Mouse (Mus musculus): ENCODE results near the gene Ly75. TPM values are rescaled to one million over a fixed set of nuclear protein-coding genes. Genes with fewer than 3 reads are reported as not detected.
A peak's percentile ranks its signal among the peaks of the same experiment; 100 is the strongest.

The Ly75 gene
- polyA plus RNA-seq, 2 experiments, result 1.0 to 1.3 TPM

DNA sequence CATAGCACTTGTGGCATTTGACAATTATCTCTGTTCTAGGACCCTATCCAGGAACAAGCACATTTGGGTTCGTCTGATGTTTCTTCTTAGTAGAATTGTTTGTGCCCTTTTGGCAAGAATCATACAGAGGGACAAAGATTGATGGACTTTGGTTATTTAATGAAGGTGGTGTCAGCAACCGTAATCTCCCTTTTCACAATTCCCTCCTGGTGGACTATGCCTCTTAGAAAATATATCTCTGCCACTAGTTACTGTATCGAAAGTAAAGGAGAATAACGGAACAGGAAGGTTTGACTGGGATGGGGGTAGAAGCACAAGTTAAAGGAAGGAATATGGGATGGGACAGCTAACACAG lies 98.7 kb downstream of the Ly75 start, which contains the start of gene Cd302:
Gene Cd302 (minus strand): TSS at position 22 of the 355 bp plus-strand sequence.
- no peaks in the 10 kb centered on the region for H3K27me3 ChIP-seq (ENCODE audit: control insufficient read depth, insufficient read depth, low read length)
- no peak for ATAC-seq (ENCODE audit: low FRiP score, low read depth)
- H3K4me2 ChIP-seq (replicated peaks; ENCODE audit: low read depth, low read length, severe bottlenecking), result peak within 1 kb of the TSS; percentile 95
- no peak for DNase-seq (ENCODE audit: low spot score)
- TF ChIP-seq POLR2A (IDR thresholded peaks at IDR 0.05; ENCODE audit: borderline replicate concordance, extremely low read depth, insufficient read depth, insufficient read length), result no peak
- H3K36me3 ChIP-seq (ENCODE audit: control insufficient read depth, insufficient read depth, low read length), result no peaks in the 10 kb centered on the region
- H3K9ac ChIP-seq (ENCODE audit: low read depth, low read length, severe bottlenecking), result peak within 1 kb of the TSS; percentile 74
- H3K9me3 ChIP-seq (ENCODE audit: control insufficient read depth, low read length), result no peaks in the 10 kb centered on the region
- 58% methylated on average over 4 of the region's 4 CpGs for WGBS
- peak within 1 kb of the TSS; percentile 50 for H3K4me3 ChIP-seq (replicated peaks; ENCODE audit: low read length)
- H3K27ac ChIP-seq (replicated peaks; ENCODE audit: low read depth, low read length), result no peak within 1 kb of the TSS
- peaks cover 7% of the 10 kb centered on the region for H3K4me1 ChIP-seq (ENCODE audit: control insufficient read depth, insufficient read depth, low read length)

DNA sequence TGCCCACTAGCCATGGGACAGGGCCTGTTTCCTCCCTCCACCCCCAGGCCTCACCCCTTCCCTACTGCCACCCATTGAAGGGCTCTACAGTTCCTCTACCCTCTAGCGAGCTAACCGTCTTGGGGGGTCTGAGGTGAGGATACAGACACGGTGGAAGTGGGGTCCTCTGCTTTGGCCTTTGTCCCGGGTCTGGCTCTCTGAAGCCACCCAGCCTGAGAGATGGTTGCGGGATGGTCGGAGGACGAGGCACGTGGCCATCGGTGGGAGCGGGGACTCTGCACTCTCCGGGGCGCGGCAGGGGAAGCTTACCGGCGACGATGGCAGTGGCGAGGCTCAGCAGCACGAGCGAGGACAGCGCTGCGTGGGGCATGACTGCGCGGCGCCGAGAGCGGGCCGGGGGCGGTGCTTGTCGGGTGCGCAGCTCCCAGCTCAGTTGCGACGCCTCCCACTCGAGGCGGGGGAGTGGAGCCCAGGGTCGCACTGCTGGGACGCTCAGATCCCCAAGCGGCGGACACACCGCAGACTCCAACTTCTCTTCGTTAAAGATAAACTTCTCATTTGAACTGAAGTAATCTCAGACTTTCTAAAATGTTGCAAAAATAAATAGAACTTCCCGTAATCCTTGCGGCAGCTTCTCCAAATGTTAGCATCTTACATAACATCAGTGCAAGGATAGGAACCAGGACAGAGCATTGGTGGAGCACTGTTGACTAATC lies 99.2 kb downstream of the Ly75 start:
- Histone ChIP-seq H3K9ac (ENCODE audit: low read depth, low read length, severe bottlenecking) (peak overlapping the region; percentile 74), H3K4me2 (replicated peaks; ENCODE audit: low read depth, low read length, severe bottlenecking) (peak overlapping the region; percentile 95), H3K4me1 (ENCODE audit: control insufficient read depth, insufficient read depth, low read length) (peaks cover 7% of the 10 kb centered on the region), H3K27me3 (ENCODE audit: control insufficient read depth, insufficient read depth, low read length) (no peaks in the 10 kb centered on the region), H3K27ac (replicated peaks; ENCODE audit: low read depth, low read length) (no peak overlapping the region), H3K36me3 (ENCODE audit: control insufficient read depth, insufficient read depth, low read length) (no peaks in the 10 kb centered on the region), H3K9me3 (ENCODE audit: control insufficient read depth, low read length) (no peaks in the 10 kb centered on the region), H3K4me3 (replicated peaks; ENCODE audit: low read length) (peak overlapping the region; percentile 50)
- under 1% methylated on average over 40 of the region's 42 CpGs for WGBS
- DNase-seq (ENCODE audit: low spot score) (peak; percentile 58), ATAC-seq (ENCODE audit: low FRiP score, low read depth) (peak; percentile 88)
- TF ChIP-seq POLR2A (IDR thresholded peaks at IDR 0.05; ENCODE audit: borderline replicate concordance, extremely low read depth, insufficient read depth, insufficient read length), result no peak

DNA sequence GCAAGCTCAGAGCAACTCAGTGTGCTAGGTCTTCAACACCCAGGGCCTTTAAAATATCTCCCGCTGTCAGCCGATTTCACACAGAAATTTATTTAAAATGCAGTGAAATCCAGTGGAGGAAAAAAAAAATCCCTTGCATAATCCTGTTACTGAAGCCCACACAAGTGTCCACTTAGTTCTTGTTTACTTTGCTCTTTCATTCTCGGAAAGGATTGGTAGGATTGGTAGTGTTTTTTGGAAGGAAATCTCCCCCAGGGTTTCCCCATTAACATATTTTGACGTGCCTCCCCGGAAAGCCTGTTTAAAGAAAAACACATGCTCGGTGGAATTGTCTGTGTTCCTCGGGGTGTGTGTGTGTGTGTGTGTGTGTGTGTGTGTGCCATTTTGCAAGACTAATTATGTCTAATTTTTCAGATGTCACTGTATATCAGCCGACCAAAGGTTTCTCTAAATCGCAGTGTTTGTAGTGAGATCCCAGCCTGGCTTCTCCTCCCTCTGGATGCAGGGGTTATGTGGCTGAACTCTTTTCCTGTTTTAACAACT lies 99.8 kb downstream of the Ly75 start:
- no peaks in the 10 kb centered on the region for H3K27me3 ChIP-seq (ENCODE audit: control insufficient read depth, insufficient read depth, low read length)
- H3K4me3 ChIP-seq (replicated peaks; ENCODE audit: low read length), result peak overlapping the region; percentile 50
- H3K9me3 ChIP-seq (ENCODE audit: control insufficient read depth, low read length), result no peaks in the 10 kb centered on the region
- ATAC-seq (ENCODE audit: low FRiP score, low read depth) (peak; percentile 44; the same call in 1 of the 2 replicates), DNase-seq (ENCODE audit: low spot score) (no peak)
- no peak overlapping the region for H3K27ac ChIP-seq (replicated peaks; ENCODE audit: low read depth, low read length)
- no peaks in the 10 kb centered on the region for H3K36me3 ChIP-seq (ENCODE audit: control insufficient read depth, insufficient read depth, low read length)
- H3K9ac ChIP-seq (ENCODE audit: low read depth, low read length, severe bottlenecking), result peak overlapping the region; percentile 74
- H3K4me2 ChIP-seq (replicated peaks; ENCODE audit: low read depth, low read length, severe bottlenecking), result peak overlapping the region; percentile 95
- WGBS, result 5% methylated on average over 9 of the region's 9 CpGs
- TF ChIP-seq POLR2A (IDR thresholded peaks at IDR 0.05; ENCODE audit: borderline replicate concordance, extremely low read depth, insufficient read depth, insufficient read length), result no peak
- peaks cover 7% of the 10 kb centered on the region for H3K4me1 ChIP-seq (ENCODE audit: control insufficient read depth, insufficient read depth, low read length)

DNA sequence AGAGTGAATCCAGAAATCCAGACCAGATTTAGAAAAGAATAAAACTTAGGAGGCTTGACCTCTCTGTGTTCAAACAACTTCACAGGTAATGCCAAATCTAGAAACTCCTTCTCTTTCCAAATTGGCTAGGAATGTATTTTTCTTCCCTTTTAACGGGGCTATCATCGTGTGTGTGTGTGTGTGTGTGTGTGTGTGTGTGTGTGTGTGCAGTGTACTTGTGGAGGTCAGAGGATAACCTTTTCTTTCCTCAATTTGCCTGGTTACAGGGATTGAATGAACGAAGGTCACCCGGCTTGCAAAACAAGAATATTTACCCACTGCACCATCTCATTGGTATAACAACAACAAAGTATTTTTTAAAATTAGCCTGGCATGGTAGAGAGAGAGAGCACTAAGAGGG lies 100.5 kb downstream of the Ly75 start:
- TF ChIP-seq POLR2A (IDR thresholded peaks at IDR 0.05; ENCODE audit: borderline replicate concordance, extremely low read depth, insufficient read depth, insufficient read length), result no peak
- no peak overlapping the region for H3K9ac ChIP-seq (ENCODE audit: low read depth, low read length, severe bottlenecking)

DNA sequence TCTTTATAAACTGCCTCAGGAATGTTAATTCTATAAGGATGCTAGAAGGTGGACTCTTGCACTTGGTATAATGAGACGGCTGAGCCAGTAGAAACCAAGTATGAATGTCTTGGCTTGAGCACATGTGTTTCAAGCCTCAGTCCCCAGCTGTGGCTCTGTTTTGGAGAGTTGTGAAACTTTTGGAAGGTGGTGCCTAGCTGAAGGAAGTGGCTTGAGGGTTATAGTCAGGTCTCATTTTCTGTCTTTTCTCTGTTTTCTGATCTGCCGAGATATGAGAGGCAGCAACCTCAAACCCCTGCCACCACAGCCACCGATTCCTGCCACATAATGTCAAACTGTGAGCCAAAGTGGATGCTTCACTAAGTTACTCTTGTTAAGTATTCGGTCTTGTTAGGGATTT lies 104.5 kb downstream of the Ly75 start:
- ATAC-seq (ENCODE audit: low FRiP score, low read depth), result no peak
- no peak overlapping the region for H3K4me3 ChIP-seq (replicated peaks; ENCODE audit: low read length)
- 90% methylated on average over 4 of the region's 4 CpGs for WGBS

More for the DNA sequence above, 100.5 kb downstream of the Ly75 start:
- H3K36me3 ChIP-seq (ENCODE audit: control insufficient read depth, insufficient read depth, low read length), result no peaks in the 10 kb centered on the region
- 73% methylated on average over 4 of the region's 4 CpGs for WGBS
- peak overlapping the region; percentile 50; the same call in 1 of the 2 replicates for H3K4me3 ChIP-seq (replicated peaks; ENCODE audit: low read length)
- no peak for ATAC-seq (ENCODE audit: low FRiP score, low read depth)
- H3K9me3 ChIP-seq (ENCODE audit: control insufficient read depth, low read length), result no peaks in the 10 kb centered on the region
- no peak for DNase-seq (ENCODE audit: low spot score)
- H3K27me3 ChIP-seq (ENCODE audit: control insufficient read depth, insufficient read depth, low read length), result no peaks in the 10 kb centered on the region
- peak overlapping the region; percentile 95; the same call in 1 of the 2 replicates for H3K4me2 ChIP-seq (replicated peaks; ENCODE audit: low read depth, low read length, severe bottlenecking)
- H3K4me1 ChIP-seq (ENCODE audit: control insufficient read depth, insufficient read depth, low read length), result peaks cover 7% of the 10 kb centered on the region
- H3K27ac ChIP-seq (replicated peaks; ENCODE audit: low read depth, low read length), result no peak overlapping the region

More for the DNA sequence above, 104.5 kb downstream of the Ly75 start:
- TF ChIP-seq POLR2A (IDR thresholded peaks at IDR 0.05; ENCODE audit: borderline replicate concordance, extremely low read depth, insufficient read depth, insufficient read length), result no peak
- Histone ChIP-seq H3K9ac (ENCODE audit: low read depth, low read length, severe bottlenecking) (no peak overlapping the region), H3K9me3 (ENCODE audit: control insufficient read depth, low read length) (no peaks in the 10 kb centered on the region), H3K4me1 (ENCODE audit: control insufficient read depth, insufficient read depth, low read length) (peaks cover 5% of the 10 kb centered on the region), H3K27me3 (ENCODE audit: control insufficient read depth, insufficient read depth, low read length) (no peaks in the 10 kb centered on the region), H3K36me3 (ENCODE audit: control insufficient read depth, insufficient read depth, low read length) (no peaks in the 10 kb centered on the region), H3K4me2 (replicated peaks; ENCODE audit: low read depth, low read length, severe bottlenecking) (no peak overlapping the region), H3K27ac (replicated peaks; ENCODE audit: low read depth, low read length) (no peak overlapping the region)
- DNase-seq (ENCODE audit: low spot score), result no peak

Measured in limb, embryonic 14.5 days (tissue).